Mouse (Mus musculus): Measurements from ENCODE around the gene Bicc1. TPM values are rescaled to one million over a fixed set of nuclear protein-coding genes. Genes with fewer than 3 reads are reported as not detected.

Gene Bicc1
- 1 to 10 TPM; 6.9 to 7.0 TPM for total RNA-seq (2021)

GRCm38 (mm10) chr10:71159676-71160235 is at the start of gene Bicc1:
TSS of gene Bicc1 (minus strand) at chr10:71159700.
- peak; percentile 16 for DNase-seq
- intact Hi-C loops (cut with DNase I), result no loop called here

- intact Hi-C loops (cut with DNase I), result no loop called here
- peak; percentile 49 for DNase-seq
Observed at GRCm38 (mm10) chr10:71201512-71201911, 42.0 kb upstream of the Bicc1 start.

GRCm38 (mm10) chr10:71200964-71201363 is 41.5 kb upstream of the Bicc1 start:
- intact Hi-C loops (cut with DNase I), result no loop called here
- no peak for DNase-seq

GRCm38 (mm10) chr10:71198676-71199075 is 39.2 kb upstream of the Bicc1 start:
- DNase-seq, result no peak

GRCm38 (mm10) chr10:71197036-71197785 is 37.7 kb upstream of the Bicc1 start:
- intact Hi-C loops (cut with DNase I), result no loop called here

More at GRCm38 (mm10) chr10:71198676-71199075, 39.2 kb upstream of the Bicc1 start:
- intact Hi-C loops (cut with DNase I), result no loop called here

GRCm38 (mm10) chr10:71195501-71195900 is 36.0 kb upstream of the Bicc1 start:
- DNase-seq, result no peak
- intact Hi-C loops (cut with DNase I), result no loop called here

More at GRCm38 (mm10) chr10:71197036-71197785, 37.7 kb upstream of the Bicc1 start:
- no peak for DNase-seq

- no peak for DNase-seq
- intact Hi-C loops (cut with DNase I), result no loop called here
Observed at GRCm38 (mm10) chr10:71194713-71195112, 35.2 kb upstream of the Bicc1 start.

GRCm38 (mm10) chr10:71193319-71193718 is 33.8 kb upstream of the Bicc1 start:
- DNase-seq, result no peak

GRCm38 (mm10) chr10:71192886-71193285 is 33.4 kb upstream of the Bicc1 start:
- DNase-seq, result no peak
- intact Hi-C loops (cut with DNase I), result no loop called here

More at GRCm38 (mm10) chr10:71193319-71193718, 33.8 kb upstream of the Bicc1 start:
- intact Hi-C loops (cut with DNase I), result no loop called here

GRCm38 (mm10) chr10:71188681-71189080 is 29.2 kb upstream of the Bicc1 start:
- DNase-seq, result no peak
- intact Hi-C loops (cut with DNase I), result no loop called here

GRCm38 (mm10) chr10:71185059-71185458 is 25.6 kb upstream of the Bicc1 start:
- no peak for DNase-seq
- intact Hi-C loops (cut with DNase I), result no loop called here

- intact Hi-C loops (cut with DNase I), result no loop called here
- DNase-seq, result no peak
Observed at GRCm38 (mm10) chr10:71183339-71184031, 24.0 kb upstream of the Bicc1 start.

- intact Hi-C loops (cut with DNase I), result no loop called here
- no peak for DNase-seq
Observed at GRCm38 (mm10) chr10:71181931-71182330, 22.4 kb upstream of the Bicc1 start.

GRCm38 (mm10) chr10:71181091-71181490 is 21.6 kb upstream of the Bicc1 start:
- DNase-seq, result no peak
- intact Hi-C loops (cut with DNase I), result no loop called here

GRCm38 (mm10) chr10:71180057-71180456 is 20.6 kb upstream of the Bicc1 start:
- no peak for DNase-seq
- intact Hi-C loops (cut with DNase I), result no loop called here

GRCm38 (mm10) chr10:71177201-71177600 is 17.7 kb upstream of the Bicc1 start:
- DNase-seq, result no peak
- intact Hi-C loops (cut with DNase I), result no loop called here

GRCm38 (mm10) chr10:71176341-71176740 is 16.8 kb upstream of the Bicc1 start:
- DNase-seq, result no peak
- intact Hi-C loops (cut with DNase I), result no loop called here

GRCm38 (mm10) chr10:71175280-71175679 is 15.8 kb upstream of the Bicc1 start:
- intact Hi-C loops (cut with DNase I), result no loop called here
- no peak for DNase-seq

GRCm38 (mm10) chr10:71171414-71171813 is 11.9 kb upstream of the Bicc1 start:
- intact Hi-C loops (cut with DNase I), result no loop called here
- no peak for DNase-seq

GRCm38 (mm10) chr10:71170771-71171170 is 11.3 kb upstream of the Bicc1 start:
- DNase-seq, result no peak
- intact Hi-C loops (cut with DNase I), result no loop called here

GRCm38 (mm10) chr10:71169811-71170210 is 10.3 kb upstream of the Bicc1 start:
- intact Hi-C loops (cut with DNase I), result no loop called here
- DNase-seq, result no peak

GRCm38 (mm10) chr10:71169171-71169570 is 9.7 kb upstream of the Bicc1 start:
- intact Hi-C loops (cut with DNase I), result no loop called here
- no peak for DNase-seq
